Mouse (Mus musculus): ENCODE data around the gene Ncf1. TPM values are rescaled to one million over a fixed set of nuclear protein-coding genes. Genes with fewer than 3 reads are reported as not detected.

Gene Ncf1
- polyA plus RNA-seq, 1 experiment from 2014 or later: 2.4 TPM

DNA sequence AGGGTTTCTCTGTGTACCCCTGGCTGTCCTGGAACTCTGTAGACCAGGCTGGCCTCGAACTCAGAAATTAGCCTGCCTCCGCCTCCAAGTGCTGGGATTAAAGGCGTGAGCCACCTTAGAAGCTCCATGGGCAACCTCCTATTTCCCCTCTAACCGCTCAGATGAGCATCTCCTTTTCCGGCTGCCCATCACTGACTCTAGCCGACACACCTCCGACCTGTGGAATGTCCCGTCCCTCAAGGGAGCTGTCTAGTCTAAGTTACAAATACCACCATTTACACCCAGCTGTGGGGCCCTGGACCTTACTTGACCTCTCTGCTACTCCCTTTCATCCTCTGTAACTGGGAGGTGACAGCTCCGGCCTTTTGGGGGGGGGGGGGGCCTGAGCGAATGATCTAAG lies 53.7 kb downstream of the Ncf1 start:
- ATAC-seq (ENCODE audit: insufficient number of reproducible peaks, low FRiP score, low TSS enrichment, low read depth): peak; percentile 50; the same call in 1 of the 2 replicates
- DNase-seq (ENCODE audit: low spot score): no peak
- Histone ChIP-seq H3K4me1 (ENCODE audit: control insufficient read depth, insufficient read depth, low read length) (peaks cover 5% of the 10 kb centered on the region; the same call in 1 of the 2 replicates), H3K4me2 (ENCODE audit: low read depth, severe bottlenecking) (peak overlapping the region; percentile 89), H3K9ac (ENCODE audit: low read length) (peak overlapping the region; percentile 74), H3K9me3 (ENCODE audit: control insufficient read depth, low read length) (no peaks in the 10 kb centered on the region), H3K27ac (replicated peaks; ENCODE audit: low read depth, low read length) (no peak overlapping the region; the same call in 1 of the 2 replicates), H3K4me3 (ENCODE audit: low read depth, low read length) (peak overlapping the region; percentile 95), H3K27me3 (ENCODE audit: control insufficient read depth, insufficient read depth, low read length) (no peaks in the 10 kb centered on the region), H3K36me3 (ENCODE audit: control insufficient read depth, insufficient read depth, low read length) (peaks cover 2% of the 10 kb centered on the region; the same call in 1 of the 2 replicates)
- WGBS: 5% methylated on average over 10 of the region's 10 CpGs

GRCm38 (mm10) chr5:134173206-134173605 lies 56.2 kb downstream of the Ncf1 start:
- H3K27me3 ChIP-seq (ENCODE audit: control insufficient read depth, insufficient read depth, low read length): no peaks in the 10 kb centered on the region
- H3K4me2 ChIP-seq (ENCODE audit: low read depth, severe bottlenecking): no peak overlapping the region
- no peak overlapping the region for H3K9ac ChIP-seq (ENCODE audit: low read length)
- H3K9me3 ChIP-seq (ENCODE audit: control insufficient read depth, low read length): no peaks in the 10 kb centered on the region
- DNase-seq (ENCODE audit: low spot score) (peak; percentile 66), ATAC-seq (ENCODE audit: insufficient number of reproducible peaks, low FRiP score, low TSS enrichment, low read depth) (no peak)
- H3K4me1 ChIP-seq (ENCODE audit: control insufficient read depth, insufficient read depth, low read length): peaks cover 5% of the 10 kb centered on the region; the same call in 1 of the 2 replicates
- no peak overlapping the region for H3K4me3 ChIP-seq (ENCODE audit: low read depth, low read length)
- WGBS: 43% methylated on average over 4 of the region's 4 CpGs
- H3K27ac ChIP-seq (replicated peaks; ENCODE audit: low read depth, low read length): no peak overlapping the region
- peaks cover 6% of the 10 kb centered on the region; the same call in 1 of the 2 replicates for H3K36me3 ChIP-seq (ENCODE audit: control insufficient read depth, insufficient read depth, low read length)

DNA sequence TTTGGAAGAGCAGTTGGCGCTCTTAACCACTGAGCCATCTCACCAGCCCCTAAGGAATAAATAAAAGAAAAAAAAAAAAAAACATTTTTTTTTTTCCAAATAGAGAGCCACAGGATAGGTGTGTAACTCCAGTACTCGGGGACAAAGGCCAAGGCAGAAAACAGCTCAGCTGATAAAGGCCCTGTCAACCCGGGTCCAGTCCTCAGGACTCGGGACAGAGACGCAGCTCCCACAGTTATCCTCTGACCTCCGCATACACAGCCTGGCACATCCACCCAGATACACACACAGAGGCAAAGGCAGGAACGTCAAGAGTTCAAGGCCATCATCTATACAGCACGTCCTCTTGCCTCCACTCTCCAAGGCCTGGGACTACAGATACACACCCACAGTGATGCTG lies 59.3 kb downstream of the Ncf1 start:
- H3K9ac ChIP-seq (ENCODE audit: low read length): no peak overlapping the region
- H3K27me3 ChIP-seq (ENCODE audit: control insufficient read depth, insufficient read depth, low read length): no peaks in the 10 kb centered on the region
- H3K4me2 ChIP-seq (ENCODE audit: low read depth, severe bottlenecking): no peak overlapping the region
- 95% methylated on average over 8 of the region's 8 CpGs for WGBS
- no peak overlapping the region for H3K27ac ChIP-seq (replicated peaks; ENCODE audit: low read depth, low read length)
- DNase-seq (ENCODE audit: low spot score) (no peak), ATAC-seq (ENCODE audit: insufficient number of reproducible peaks, low FRiP score, low TSS enrichment, low read depth) (no peak)
- H3K36me3 ChIP-seq (ENCODE audit: control insufficient read depth, insufficient read depth, low read length): peaks cover 9% of the 10 kb centered on the region
- no peak overlapping the region for H3K4me3 ChIP-seq (ENCODE audit: low read depth, low read length)
- no peaks in the 10 kb centered on the region for H3K4me1 ChIP-seq (ENCODE audit: control insufficient read depth, insufficient read depth, low read length)
- no peaks in the 10 kb centered on the region for H3K9me3 ChIP-seq (ENCODE audit: control insufficient read depth, low read length)

Other genes starting within 250 kb of the Ncf1 start
- 9.2 and 11.8 TPM in 2 replicates for gene Castor2, start 129.9 kb downstream of the Ncf1 start, polyA plus RNA-seq (2014; fragmentation: Nextera tagmentation; extraction: Ambion mirVana)
- gene Rcc1l, start 52.9 kb downstream of the Ncf1 start, polyA plus RNA-seq (2014; fragmentation: Nextera tagmentation; extraction: Ambion mirVana): 32.7 and 35.8 TPM in 2 replicates
- 6.6 and 7.9 TPM in 2 replicates for gene Gtf2ird2, start 45.6 kb downstream of the Ncf1 start, polyA plus RNA-seq (2014; fragmentation: Nextera tagmentation; extraction: Ambion mirVana)
- gene Gtf2i, start 85.1 kb upstream of the Ncf1 start, polyA plus RNA-seq (2014; fragmentation: Nextera tagmentation; extraction: Ambion mirVana): 211 and 222 TPM in 2 replicates
- 126 and 135 TPM in 2 replicates for gene Gtf2ird1, start 227.1 kb upstream of the Ncf1 start, polyA plus RNA-seq (2014; fragmentation: Nextera tagmentation; extraction: Ambion mirVana)

Measured in limb, embryonic 11.5 days (tissue).